Mouse (Mus musculus): ENCODE measurements around the gene Klhl9.

DNA sequence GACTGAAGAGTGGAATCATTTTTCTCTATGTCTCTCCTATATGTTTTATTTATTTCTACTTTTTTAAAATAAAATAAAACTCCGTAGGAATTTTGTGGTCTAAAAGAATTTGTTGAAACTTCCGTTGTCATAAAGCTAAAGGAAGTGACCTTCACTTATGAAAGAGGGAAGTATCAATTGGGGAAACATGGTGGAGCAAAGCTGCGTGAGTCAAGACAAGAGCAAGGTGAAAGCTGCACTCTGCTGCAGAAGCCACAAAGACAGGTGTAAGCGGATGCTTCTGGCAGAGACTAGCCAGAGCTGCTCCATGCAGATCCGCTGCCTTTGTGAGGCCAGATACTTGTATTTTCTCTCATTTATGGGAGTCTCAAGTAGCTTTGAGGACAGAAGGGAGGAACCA, 23.5 kb downstream of the Klhl9 start:
- no peak for TF ChIP-seq CTCF (IDR thresholded peaks at IDR 0.05; ENCODE audit: extremely low read depth, insufficient read depth, insufficient read length, insufficient replicate concordance)
- no peak for TF ChIP-seq POLR2A (IDR thresholded peaks at IDR 0.05; ENCODE audit: low read depth, low read length)
